Mouse (Mus musculus) neural tube, embryonic 14.5 days (tissue): ENCODE data around the gene Dynll2. TPM values are rescaled to one million over a fixed set of nuclear protein-coding genes. Genes with fewer than 3 reads are reported as not detected.

Experiments used
- ATAC-seq: fragments of 200-750 bp; cut with Nextera tagmentation; 2 replicates; pipeline ENCODE4 v1.8.0; 2017; ENCODE audit warnings: low read depth, mild to moderate bottlenecking, moderate TSS enrichment, moderate library complexity
- H3K27ac ChIP-seq: fragments of 300-500 bp; sonication (generic); 2 replicates; pipeline ENCODE4 v1.5.1; 2014; ENCODE audit warnings: low read depth, mild to moderate bottlenecking, control low read depth, low read length, moderate library complexity, mixed read lengths
- H3K27me3 ChIP-seq: fragments of 300-500 bp; sonication (generic); 2 replicates; pipeline ENCODE4 v1.6.1; 2014; ENCODE audit warnings: low read length; ENCODE audit not compliant: control insufficient read depth, insufficient read depth
- H3K36me3 ChIP-seq: fragments of 300-500 bp; sonication (generic); 2 replicates; pipeline ENCODE4 v1.6.1; 2014; ENCODE audit warnings: low read length, mixed read lengths; ENCODE audit not compliant: control insufficient read depth, insufficient read depth
- H3K4me1 ChIP-seq: fragments of 300-500 bp; sonication (generic); 2 replicates; pipeline ENCODE4 v1.6.1; 2014; ENCODE audit warnings: low read length; ENCODE audit not compliant: control insufficient read depth, insufficient read depth
- H3K4me2 ChIP-seq: fragments of 300-500 bp; sonication (generic); 2 replicates; pipeline ENCODE4 v1.6.1; 2014; ENCODE audit warnings: mild to moderate bottlenecking, low read depth, low read length, control low read depth
- H3K4me3 ChIP-seq: fragments of 300-500 bp; sonication (generic); 2 replicates; pipeline ENCODE4 v1.5.1; 2014; ENCODE audit warnings: low read depth, low read length, control low read depth, mixed read lengths
- H3K9ac ChIP-seq: fragments of 300-500 bp; sonication (generic); replicated peaks from 2 replicates; pipeline ENCODE4 v1.6.1; 2014; ENCODE audit warnings: low read depth, mild to moderate bottlenecking, control low read depth, low read length, mixed read lengths
- H3K9me3 ChIP-seq: fragments of 300-500 bp; sonication (generic); 2 replicates; pipeline ENCODE4 v1.6.1; 2016; ENCODE audit warnings: low read length; ENCODE audit not compliant: control insufficient read depth
- WGBS: fragments of 180-500 bp; shearing (Covaris S2); extraction: QIAGEN DNeasy Blood & Tissue Kit; methylation state at CpG from one replicate; pipeline ENCODE4 v1.1.7; 2014; 5-methylcytosine and 5-hydroxymethylcytosine counted together
- polyA plus RNA-seq: library from polyadenylated mRNA; unstranded; fragments of >200 nt; fragmentation: Nextera tagmentation; extraction: Ambion mirVana; gene quantifications from 2 replicates; pipeline ENCODE4 v1.2.1, GENCODE M21; 2014

Dynll2 gene
- polyA plus RNA-seq, 1 experiment from 2014 or later, result 37.9 TPM

GRCm38 (mm10) chr11:87957066-87957465, 30.3 kb downstream of the Dynll2 start:
- Histone ChIP-seq H3K9me3 (no peaks in the 10 kb centered on the region), H3K27ac (no peak overlapping the region), H3K27me3 (no peaks in the 10 kb centered on the region), H3K4me1 (no peaks in the 10 kb centered on the region), H3K36me3 (no peaks in the 10 kb centered on the region), H3K4me2 (no peak overlapping the region), H3K4me3 (no peak overlapping the region), H3K9ac (no peak overlapping the region)
- ATAC-seq, result no peak
- WGBS, result 44% methylated on average over 7 of the region's 7 CpGs

GRCm38 (mm10) chr11:87955144-87955543, 32.2 kb downstream of the Dynll2 start:
- H3K9ac ChIP-seq, result no peak overlapping the region
- no peak for ATAC-seq
- H3K36me3 ChIP-seq, result no peaks in the 10 kb centered on the region
- H3K4me3 ChIP-seq, result no peak overlapping the region
- no peak overlapping the region for H3K27ac ChIP-seq
- WGBS, result 13% methylated on average over 1 of the region's 1 CpGs
- no peaks in the 10 kb centered on the region for H3K4me1 ChIP-seq
- no peaks in the 10 kb centered on the region for H3K9me3 ChIP-seq
- no peaks in the 10 kb centered on the region for H3K27me3 ChIP-seq
- no peak overlapping the region for H3K4me2 ChIP-seq

DNA sequence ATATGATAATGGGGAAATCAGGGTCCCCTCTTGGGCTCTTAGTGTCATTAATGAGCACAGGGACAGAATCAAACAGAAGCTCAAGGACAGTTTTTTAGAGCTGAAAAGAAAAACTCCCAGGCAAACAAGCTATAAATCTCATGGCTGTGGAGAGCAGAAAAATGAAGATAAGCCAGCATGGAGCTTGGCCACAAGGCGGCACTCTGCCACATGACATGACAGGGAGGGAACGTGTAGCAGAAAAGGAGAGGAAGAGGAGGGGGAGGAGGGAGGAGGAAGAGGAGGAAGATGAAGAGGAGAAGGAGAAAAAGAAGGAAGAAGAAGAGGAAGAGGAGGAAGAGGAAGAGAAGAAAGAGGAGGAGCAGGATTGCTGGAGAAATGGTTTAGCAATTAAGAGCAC, 37.3 kb downstream of the Dynll2 start:
- no peaks in the 10 kb centered on the region for H3K36me3 ChIP-seq
- 2% methylated on average over 2 of the region's 2 CpGs for WGBS
- H3K9me3 ChIP-seq, result no peaks in the 10 kb centered on the region
- H3K27ac ChIP-seq, result no peak overlapping the region
- ATAC-seq, result no peak
- H3K4me1 ChIP-seq, result no peaks in the 10 kb centered on the region
- H3K4me2 ChIP-seq, result no peak overlapping the region
- H3K9ac ChIP-seq, result no peak overlapping the region
- H3K27me3 ChIP-seq, result no peaks in the 10 kb centered on the region
- H3K4me3 ChIP-seq, result no peak overlapping the region

DNA sequence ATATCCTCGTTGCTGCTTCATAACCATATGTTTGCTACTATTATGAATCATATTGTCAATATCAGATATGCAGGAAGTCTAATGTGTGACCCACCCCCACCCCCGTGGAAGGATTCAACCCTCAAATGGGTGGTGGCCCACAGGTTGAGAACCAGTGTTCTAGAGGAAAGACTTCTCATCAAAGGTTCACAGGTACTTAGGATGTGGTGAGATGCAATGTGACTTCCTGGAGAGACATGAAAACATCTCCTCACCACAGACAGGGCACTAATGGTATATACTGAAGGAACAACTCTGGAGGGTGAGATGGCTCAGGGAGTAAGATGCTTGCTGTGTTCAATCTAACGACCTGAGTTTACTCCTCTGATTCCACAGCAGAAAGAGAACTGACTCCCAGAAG, 51.9 kb downstream of the Dynll2 start:
- H3K27me3 ChIP-seq, result no peaks in the 10 kb centered on the region
- H3K4me2 ChIP-seq, result no peak overlapping the region
- no peak overlapping the region for H3K27ac ChIP-seq
- ATAC-seq, result no peak
- H3K4me3 ChIP-seq, result no peak overlapping the region
- no peak overlapping the region for H3K9ac ChIP-seq
- H3K4me1 ChIP-seq, result no peaks in the 10 kb centered on the region
- H3K36me3 ChIP-seq, result no peaks in the 10 kb centered on the region
- WGBS, result 83% methylated on average over 3 of the region's 3 CpGs
- no peaks in the 10 kb centered on the region for H3K9me3 ChIP-seq

GRCm38 (mm10) chr11:87933731-87934130, 53.6 kb downstream of the Dynll2 start:
- Histone ChIP-seq H3K9me3 (no peaks in the 10 kb centered on the region), H3K27me3 (no peaks in the 10 kb centered on the region), H3K27ac (no peak overlapping the region), H3K9ac (no peak overlapping the region), H3K4me3 (no peak overlapping the region), H3K4me1 (no peaks in the 10 kb centered on the region), H3K36me3 (no peaks in the 10 kb centered on the region), H3K4me2 (no peak overlapping the region)
- WGBS, result 79% methylated on average over 2 of the region's 2 CpGs
- ATAC-seq, result no peak

DNA sequence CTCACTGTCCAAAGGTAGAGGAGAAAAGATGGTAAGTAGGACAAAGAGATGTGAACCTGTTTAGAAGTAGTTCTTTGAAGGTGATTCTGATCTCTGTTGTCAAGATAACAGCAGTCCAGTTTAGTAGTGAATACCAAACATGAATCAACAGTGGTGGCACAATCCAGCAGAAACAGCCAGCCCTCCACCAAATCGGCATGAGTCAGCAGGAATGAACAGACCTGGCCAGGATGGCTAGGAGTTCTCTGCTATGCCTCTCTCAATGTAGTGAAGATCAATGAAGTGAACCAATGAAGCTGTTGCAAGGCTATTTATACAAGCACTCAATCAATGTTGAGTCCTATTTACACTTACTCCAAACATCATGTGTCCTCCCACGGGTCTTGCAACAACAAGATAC, 57.0 kb downstream of the Dynll2 start:
- Histone ChIP-seq H3K27me3 (no peaks in the 10 kb centered on the region), H3K9me3 (no peaks in the 10 kb centered on the region), H3K4me3 (no peak overlapping the region), H3K4me1 (no peaks in the 10 kb centered on the region), H3K36me3 (no peaks in the 10 kb centered on the region), H3K4me2 (no peak overlapping the region), H3K9ac (no peak overlapping the region), H3K27ac (no peak overlapping the region)
- no peak for ATAC-seq
- 98% methylated on average over 2 of the region's 2 CpGs for WGBS

Other genes with a start within 250 kb of the Dynll2 start
- 137 and 139 TPM in 2 replicates for gene Supt4a, start 250.0 kb downstream of the Dynll2 start, polyA plus RNA-seq
- 47.8 and 55.2 TPM in 2 replicates for gene Tspoap1, start 227.0 kb downstream of the Dynll2 start, polyA plus RNA-seq
- 0.31 and 2.2 TPM in 2 replicates for gene Mpo, start 194.0 kb downstream of the Dynll2 start, polyA plus RNA-seq
- 0.93 and 1.3 TPM in 2 replicates for gene Lpo, start 159.2 kb downstream of the Dynll2 start, polyA plus RNA-seq
- 10.4 and 11.1 TPM in 2 replicates for gene Mks1, start 134.3 kb downstream of the Dynll2 start, polyA plus RNA-seq
- gene Epx, start 112.0 kb downstream of the Dynll2 start, polyA plus RNA-seq, result 0.28 and 0.46 TPM in 2 replicates
- gene Olfr462, start 95.3 kb downstream of the Dynll2 start, polyA plus RNA-seq, result not detected in 2 replicates
- gene Olfr463, start 90.1 kb downstream of the Dynll2 start, polyA plus RNA-seq, result not detected in 2 replicates
- gene Olfr464, start 66.6 kb downstream of the Dynll2 start, polyA plus RNA-seq, result 0.13 and 0.31 TPM in 2 replicates
- 235 and 280 TPM in 2 replicates for gene Srsf1, start 59.8 kb upstream of the Dynll2 start, polyA plus RNA-seq
- 50.2 and 53.5 TPM in 2 replicates for gene Vezf1, start 80.7 kb upstream of the Dynll2 start, polyA plus RNA-seq
- gene Cuedc1, start 110.5 kb upstream of the Dynll2 start, polyA plus RNA-seq, result 34.0 and 38.3 TPM in 2 replicates
- 63.7 and 67.9 TPM in 2 replicates for gene Mrps23, start 216.9 kb upstream of the Dynll2 start, polyA plus RNA-seq